ENCODE assay signal across 8 mouse cellular contexts in genomic region chr13:30985275-30985597, GRCm38 (mm10). TPM values are rescaled to one million over a fixed set of nuclear protein-coding genes. Genes with fewer than 3 reads are reported as not detected.
A peak's percentile ranks its signal among the peaks of the same experiment; 100 is the strongest.
DNase-seq lines count a peak whose midpoint lies in the region; ATAC-seq and TF ChIP-seq lines count a peak whose summit lies in the region.

No protein-coding gene starts in this region.

- 0 out of 2 replicates have a peak, but pooled peaks cover 3% of the 10 kb centered on the region for H3K4me1 ChIP-seq in heart, embryonic 11.5 days (ENCODE audit: control insufficient read depth, insufficient read depth, low read length)
- no peaks in the 10 kb centered on the region for H3K4me1 ChIP-seq in ES-E14 (ENCODE audit: control insufficient read depth in 2 of 2, insufficient read depth in 2 of 2, low read length in 2 of 2, poor library complexity in 1 of 2)
- peaks cover 11% of the 10 kb centered on the region for H3K4me1 ChIP-seq in hindbrain, embryonic 13.5 days (replicated peaks)
- peaks cover 13% of the 10 kb centered on the region for H3K4me1 ChIP-seq in midbrain, embryonic 10.5 days

- H3K27me3 ChIP-seq in heart, embryonic 11.5 days (ENCODE audit: control insufficient read depth, insufficient read depth, low read length) = peaks cover 3% of the 10 kb centered on the region; the same call in 1 of the 2 replicates
- peaks cover 33% of the 10 kb centered on the region for H3K27me3 ChIP-seq in hindbrain, embryonic 13.5 days
- peaks cover 38% of the 10 kb centered on the region for H3K27me3 ChIP-seq in midbrain, embryonic 10.5 days (ENCODE audit: low read depth, poor library complexity, severe bottlenecking)

- in situ Hi-C loops in ES-E14 (cut with MboI; ENCODE audit: low sequenced_read_pairs in 2 of 2, unreplicated experiment in 2 of 2) = no loop called here

- no peaks in the 10 kb centered on the region for H3K36me3 ChIP-seq in heart, embryonic 11.5 days (ENCODE audit: control insufficient read depth, insufficient read depth, low read length)
- no peaks in the 10 kb centered on the region for H3K36me3 ChIP-seq in ES-E14 (ENCODE audit: control insufficient read depth, insufficient read depth, low read length, poor library complexity, severe bottlenecking)
- no peaks in the 10 kb centered on the region for H3K36me3 ChIP-seq in hindbrain, embryonic 13.5 days
- H3K36me3 ChIP-seq in midbrain, embryonic 10.5 days = no peaks in the 10 kb centered on the region

- no peak for ATAC-seq in heart, embryonic 11.5 days (replicated peaks; ENCODE audit: insufficient number of reproducible peaks, low FRiP score, low TSS enrichment)
- peak; percentile 38; the same call in 1 of the 2 replicates for ATAC-seq in hindbrain, embryonic 13.5 days (ENCODE audit: low FRiP score)
- ATAC-seq in megakaryocyte-erythroid progenitor cell, adult 5-6 weeks (replicated peaks; ENCODE audit: low FRiP score, low TSS enrichment, poor library complexity, severe bottlenecking) = no peak

- H3K4me3 ChIP-seq in heart, embryonic 11.5 days (ENCODE audit: low read depth, low read length) = peak overlapping the region; percentile 46
- peak overlapping the region; percentile 51 to 65 for H3K4me3 ChIP-seq in ES-E14 (ENCODE audit: insufficient read depth in 1 of 2, low read depth in 1 of 2, low read length in 2 of 2, poor library complexity in 1 of 2, severe bottlenecking in 1 of 2)
- peak overlapping the region; percentile 32 for H3K4me3 ChIP-seq in hindbrain, embryonic 13.5 days
- H3K4me3 ChIP-seq in midbrain, embryonic 10.5 days = peak overlapping the region; percentile 50

- H3K4me2 ChIP-seq in heart, embryonic 11.5 days = peak overlapping the region; percentile 82
- peak overlapping the region; percentile 55 for H3K4me2 ChIP-seq in hindbrain, embryonic 13.5 days

- H3K9me3 ChIP-seq in heart, embryonic 11.5 days (replicated peaks; ENCODE audit: control insufficient read depth, low read length) = no peaks in the 10 kb centered on the region
- H3K9me3 ChIP-seq in ES-E14 (ENCODE audit: control insufficient read depth, insufficient read depth, low read depth, low read length) = no peaks in the 10 kb centered on the region
- no peaks in the 10 kb centered on the region for H3K9me3 ChIP-seq in hindbrain, embryonic 13.5 days
- H3K9me3 ChIP-seq in midbrain, embryonic 10.5 days (replicated peaks) = no peaks in the 10 kb centered on the region

- WGBS in heart, embryonic 11.5 days (ENCODE audit: insufficient replicate concordance) = 20% methylated on average over 13 of the region's 13 CpGs
- WGBS in hindbrain, embryonic 13.5 days = 23% methylated on average over 13 of the region's 13 CpGs
- 25% methylated on average over 13 of the region's 13 CpGs for WGBS in midbrain, embryonic 10.5 days

- H3K9ac ChIP-seq in heart, embryonic 11.5 days (ENCODE audit: low read depth, low read length) = peak overlapping the region; percentile 56
- no peak overlapping the region for H3K9ac ChIP-seq in ES-E14 (ENCODE audit: insufficient read depth, low read depth, low read length, poor library complexity, severe bottlenecking)
- peak overlapping the region; percentile 61 for H3K9ac ChIP-seq in hindbrain, embryonic 13.5 days

- H3K27ac ChIP-seq in heart, embryonic 11.5 days (ENCODE audit: low read depth, low read length) = no peak overlapping the region; the same call in 1 of the 2 replicates
- no peak overlapping the region for H3K27ac ChIP-seq in ES-E14 (ENCODE audit: insufficient read depth, low read depth, low read length, poor library complexity, severe bottlenecking)
- H3K27ac ChIP-seq in hindbrain, embryonic 13.5 days = peak overlapping the region; percentile 5
- H3K27ac ChIP-seq in midbrain, embryonic 10.5 days (replicated peaks) = peak overlapping the region; percentile 38; the same call in 1 of the 2 replicates

- intact Hi-C loops in heart, postnatal 25 days (cut with DNase I) = loop anchor here (5.0 kb wide), 1 partner anchor 632 kb away; no protein-coding TSS in a partner anchor

- no peak for DNase-seq in heart, postnatal 25 days (ENCODE audit: low spot score)
- DNase-seq in ES-E14 (ENCODE audit: low read depth, low spot score) = no peak
- DNase-seq in midbrain, embryonic 10.5 days (ENCODE audit: low spot score) = no peak
- DNase-seq in right cerebral cortex, postnatal 10 days (ENCODE audit: low spot score in 2 of 2) = no peak
- DNase-seq in layer of hippocampus, adult 11-12 months (ENCODE audit: low spot score) = no peak

TF ChIP-seq in ES-E14, 5 proteins besides CTCF, POLR2A, EP300 and RAD21:
- TF ChIP-seq HCFC1 (IDR thresholded peaks at IDR 0.05; ENCODE audit: borderline replicate concordance, insufficient read depth, low read length) (no peak), MAFK (IDR thresholded peaks at IDR 0.05; ENCODE audit: insufficient read depth, low read depth, low read length) (no peak), CHD2 (IDR thresholded peaks at IDR 0.05; ENCODE audit: low read depth, low read length) (no peak), ZNF384 (IDR thresholded peaks at IDR 0.05; ENCODE audit: low read depth, low read length) (no peak), ZC3H11A (IDR thresholded peaks at IDR 0.05; ENCODE audit: borderline replicate concordance, low read depth, low read length) (no peak)

RNA-seq across cellular contexts. Expression of gene Gm5447, which starts 11.2 kb away (rescaled TPM):
- polyA plus RNA-seq in heart, embryonic 11.5 days (2014; fragmentation: Nextera tagmentation; extraction: Ambion mirVana) = not detected in 2 replicates
- total RNA-seq in heart, postnatal 25 days (2021) = not detected
- total RNA-seq in ES-E14 (2012; rRNA removed) = 0.11 TPM in 1 of 2 replicates, not detected in the other
- polyA plus RNA-seq in hindbrain, embryonic 13.5 days (2015; fragmentation: Nextera tagmentation; extraction: Ambion mirVana) = 0.10 and 0.16 TPM in 2 replicates
- 0.10 and 0.29 TPM in 2 replicates for polyA plus RNA-seq in midbrain, embryonic 10.5 days (2016; fragmentation: Nextera tagmentation; extraction: Ambion mirVana)
- total RNA-seq in megakaryocyte-erythroid progenitor cell, adult 5-6 weeks (2014; fragmentation: Nextera tagmentation) = not detected in 2 replicates
- total RNA-seq in megakaryocyte-erythroid progenitor cell, adult 5-6 weeks (2017) = 0.30 TPM in 1 of 2 replicates, not detected in the other

RNA-seq across cellular contexts. Expression of gene Exoc2, which starts 11.3 kb away (rescaled TPM):
- 25.8 and 27.0 TPM in 2 replicates for polyA plus RNA-seq in heart, embryonic 11.5 days (2014; fragmentation: Nextera tagmentation; extraction: Ambion mirVana)
- total RNA-seq in heart, postnatal 25 days (2021) = 10 to 100 TPM; 15.6 to 16.1 TPM
- 22.4 and 22.8 TPM in 2 replicates for total RNA-seq in ES-E14 (2012; rRNA removed)
- 47.0 and 48.4 TPM in 2 replicates for polyA plus RNA-seq in hindbrain, embryonic 13.5 days (2015; fragmentation: Nextera tagmentation; extraction: Ambion mirVana)
- 36.2 and 40.0 TPM in 2 replicates for polyA plus RNA-seq in midbrain, embryonic 10.5 days (2016; fragmentation: Nextera tagmentation; extraction: Ambion mirVana)
- total RNA-seq in megakaryocyte-erythroid progenitor cell, adult 5-6 weeks (2014; fragmentation: Nextera tagmentation) = 28.3 and 40.8 TPM in 2 replicates
- total RNA-seq in megakaryocyte-erythroid progenitor cell, adult 5-6 weeks (2017) = 24.5 and 49.4 TPM in 2 replicates

RNA-seq across cellular contexts. Expression of gene Hus1b, which starts 37.7 kb away (rescaled TPM):
- not detected in 2 replicates for polyA plus RNA-seq in heart, embryonic 11.5 days (2014; fragmentation: Nextera tagmentation; extraction: Ambion mirVana)
- total RNA-seq in heart, postnatal 25 days (2021) = not detected
- total RNA-seq in ES-E14 (2012; rRNA removed) = 4.5 and 4.8 TPM in 2 replicates
- not detected in 2 replicates for polyA plus RNA-seq in hindbrain, embryonic 13.5 days (2015; fragmentation: Nextera tagmentation; extraction: Ambion mirVana)
- 0.10 TPM in 1 of 2 replicates, not detected in the other for polyA plus RNA-seq in midbrain, embryonic 10.5 days (2016; fragmentation: Nextera tagmentation; extraction: Ambion mirVana)
- total RNA-seq in megakaryocyte-erythroid progenitor cell, adult 5-6 weeks (2014; fragmentation: Nextera tagmentation) = 1.1 and 2.0 TPM in 2 replicates
- total RNA-seq in megakaryocyte-erythroid progenitor cell, adult 5-6 weeks (2017) = 1.4 TPM in 1 of 2 replicates, not detected in the other

Comparison
In these comparisons a context has a peak if more than half of its experiments do, and no peak if none do; other contexts are left out.
1. H3K27ac ChIP-seq: peak in hindbrain, embryonic 13.5 days (single experiment) and midbrain, embryonic 10.5 days (single experiment); none in heart, embryonic 11.5 days (single experiment) and ES-E14 (single experiment).
2. Peak in every context shown above with its lines, with median percentiles within 50 percentile points of each other: H3K4me3 ChIP-seq.